Mouse (Mus musculus): ENCODE results near the gene Dock4.

- no peak for TF ChIP-seq POLR2A (IDR thresholded peaks at IDR 0.05; ENCODE audit: insufficient read depth, low read depth, low read length)
- no peak for TF ChIP-seq CTCF (IDR thresholded peaks at IDR 0.05)
These were observed 394.1 kb downstream of the Dock4 start for GRCm38 (mm10) chr12:40839817-40840216.
